Mouse (Mus musculus): ENCODE measurements at regions not wholly inside any gene's neighbourhood (a gene's known extent, or its start where the extent isn't known, plus 50 kb on each side); places are given as distances from the start of the nearest gene placed in this dataset.

DNA sequence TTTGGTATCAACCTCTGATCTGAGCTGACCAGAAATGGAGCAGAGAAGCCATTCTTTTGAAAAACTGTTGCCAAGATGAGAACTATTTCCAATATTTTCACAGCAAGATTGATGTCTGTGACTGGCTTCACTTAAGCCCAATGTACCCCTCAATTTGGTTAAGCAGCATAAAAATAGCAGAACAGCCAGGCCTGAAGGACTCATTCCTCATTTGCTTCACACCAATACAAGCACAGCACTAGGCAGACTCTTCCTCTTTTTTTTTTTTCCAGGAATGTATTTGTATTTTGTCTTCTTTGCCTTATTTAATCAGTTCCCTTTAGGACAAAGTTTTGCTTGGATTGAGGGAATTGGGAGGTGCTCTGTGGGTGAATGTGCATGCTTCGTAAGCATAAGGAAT, 441.4 kb upstream of the Btbd3 start:
- no peak for TF ChIP-seq POLR2A (IDR thresholded peaks at IDR 0.05; ENCODE audit: insufficient read length, low read depth)
- no peak for TF ChIP-seq USF1 (IDR thresholded peaks at IDR 0.05; ENCODE audit: low read depth)
